Mouse (Mus musculus) v-Abl transformed pro-B cells (cell line): ENCODE measurements around the gene Phactr2.

Experiments used
- in situ Hi-C, 2 experiments: fragments of 400-800 bp; cut with MboI; formaldehyde crosslinking; loops; one replicate each; pipeline ENCODE4 v1.15.1; 2025; ENCODE audit not compliant: unreplicated experiment in 2 of 2

Phactr2 gene

DNA sequence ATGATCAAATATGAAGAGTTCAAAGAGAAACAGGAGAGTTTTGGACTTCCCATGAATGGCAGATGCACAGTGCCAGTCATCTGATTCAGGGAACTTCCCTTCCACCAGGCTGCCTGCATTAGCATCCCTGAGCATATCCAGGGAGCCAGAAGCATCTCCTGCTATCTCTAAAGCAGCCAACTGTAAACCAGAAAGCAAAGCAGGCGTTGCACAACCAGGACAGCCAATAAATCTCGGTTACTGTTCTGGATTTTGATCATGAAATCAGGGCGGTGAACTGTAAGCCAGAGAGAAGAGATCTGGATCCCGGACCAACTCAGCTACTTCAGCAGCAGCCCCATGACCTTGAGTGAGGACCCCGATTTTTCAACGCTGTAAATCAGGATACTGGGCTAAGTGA lies 173.6 kb downstream of the Phactr2 start:
- in situ Hi-C loops: no loop called here

DNA sequence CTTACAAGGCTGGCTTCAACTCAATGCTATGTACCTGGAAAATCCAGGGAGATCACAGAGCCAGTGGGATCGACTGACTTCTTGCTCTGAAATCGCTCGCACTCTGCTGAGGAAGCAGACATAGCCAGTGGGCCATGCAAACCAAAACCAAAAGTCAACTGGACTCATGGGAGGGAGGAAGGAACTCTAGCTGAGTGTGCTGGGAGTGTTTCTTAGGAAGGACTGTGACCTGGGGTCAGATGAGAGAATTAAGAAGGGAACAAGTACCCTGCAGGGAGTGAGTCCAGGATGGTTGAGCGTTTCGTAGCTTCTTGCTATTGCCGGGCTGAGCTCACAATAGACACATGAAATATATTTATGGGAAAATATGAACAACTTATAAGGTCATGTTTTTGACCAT lies 174.0 kb downstream of the Phactr2 start:
- in situ Hi-C loops: no loop called here

DNA sequence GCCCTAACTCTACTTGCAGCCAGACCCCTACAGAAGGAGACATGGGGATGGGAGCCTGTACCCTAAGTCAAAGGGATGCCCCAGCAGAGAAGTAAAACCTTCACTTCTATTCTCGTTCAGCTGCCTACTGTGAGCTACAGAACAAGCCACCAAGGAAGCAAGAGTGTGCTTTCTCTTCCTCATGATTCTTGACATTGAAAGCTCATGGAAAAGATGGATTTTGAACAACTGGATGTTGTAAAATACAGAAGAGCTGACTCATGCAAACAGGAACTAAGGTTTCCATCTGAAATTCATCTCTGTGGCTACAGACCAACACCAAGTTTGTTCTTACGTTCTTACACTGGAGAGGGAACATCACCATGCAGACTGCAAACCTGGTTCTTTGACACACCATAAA lies 179.3 kb downstream of the Phactr2 start:
- in situ Hi-C loops: no loop called here

GRCm38 (mm10) chr10:13292026-13292425 lies 182.2 kb downstream of the Phactr2 start:
- in situ Hi-C loops: no loop called here

DNA sequence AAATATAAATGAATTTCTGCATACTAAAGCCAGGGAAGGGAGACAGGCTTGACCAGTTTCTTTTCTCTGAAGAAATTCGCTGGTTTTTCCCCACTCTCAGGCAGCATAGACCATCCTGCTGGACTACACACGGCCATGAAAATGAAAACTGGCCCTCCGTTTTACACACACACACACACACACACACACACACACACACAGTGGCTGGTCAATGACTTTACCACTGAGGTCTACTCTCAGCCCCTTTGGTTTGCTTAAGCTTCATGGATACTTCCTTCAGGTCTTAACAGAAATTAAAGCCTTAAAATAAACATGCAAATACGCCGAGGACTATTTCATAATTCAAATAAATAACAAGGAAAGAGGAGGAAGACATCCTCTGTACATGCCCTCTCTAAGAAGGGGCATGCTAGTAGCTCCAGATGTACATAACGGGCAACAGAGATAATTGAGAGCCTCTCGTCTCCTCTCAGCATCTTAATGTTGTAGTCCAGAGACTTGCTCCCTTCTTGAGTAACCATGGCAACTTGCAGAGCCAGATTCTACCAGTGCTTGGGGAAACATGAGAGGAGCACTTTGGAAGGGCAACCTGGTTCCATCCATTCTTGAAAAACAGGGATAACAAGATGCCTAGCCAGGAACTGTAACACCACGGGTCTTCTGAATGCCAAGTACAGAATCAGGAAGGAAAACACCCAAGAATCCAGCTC lies 184.8 kb downstream of the Phactr2 start:
- in situ Hi-C loops: no loop called here

- in situ Hi-C loops: no loop called here
Observed at GRCm38 (mm10) chr10:13288296-13288695, 185.9 kb downstream of the Phactr2 start.

GRCm38 (mm10) chr10:13283441-13283840 lies 190.8 kb downstream of the Phactr2 start:
- in situ Hi-C loops: no loop called here

DNA sequence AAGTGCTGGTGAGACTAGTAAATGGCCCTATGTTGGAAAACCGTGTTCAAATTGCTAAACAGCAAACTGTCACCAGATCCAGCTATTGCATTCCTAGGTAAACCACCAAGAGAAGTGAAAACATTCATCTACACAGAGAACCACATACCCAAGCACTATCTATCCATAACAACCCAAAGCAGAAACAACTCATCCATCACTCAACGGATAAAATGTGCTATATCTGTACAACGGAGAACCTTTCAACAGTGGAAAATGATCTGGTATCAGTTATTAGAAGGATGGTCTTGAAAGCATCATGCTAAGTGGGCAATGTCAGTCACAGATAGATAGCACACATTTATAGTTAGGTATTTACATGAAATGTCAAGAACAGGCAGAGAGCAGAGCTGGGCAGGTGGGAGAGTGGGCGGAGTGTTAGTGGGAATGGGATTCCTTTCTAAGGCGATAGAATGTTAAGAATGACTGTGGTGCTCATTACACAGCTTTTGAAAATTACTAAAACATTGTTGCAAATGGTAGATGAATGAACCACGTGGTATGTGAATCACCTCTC lies 193.8 kb downstream of the Phactr2 start:
- in situ Hi-C loops: no loop called here

DNA sequence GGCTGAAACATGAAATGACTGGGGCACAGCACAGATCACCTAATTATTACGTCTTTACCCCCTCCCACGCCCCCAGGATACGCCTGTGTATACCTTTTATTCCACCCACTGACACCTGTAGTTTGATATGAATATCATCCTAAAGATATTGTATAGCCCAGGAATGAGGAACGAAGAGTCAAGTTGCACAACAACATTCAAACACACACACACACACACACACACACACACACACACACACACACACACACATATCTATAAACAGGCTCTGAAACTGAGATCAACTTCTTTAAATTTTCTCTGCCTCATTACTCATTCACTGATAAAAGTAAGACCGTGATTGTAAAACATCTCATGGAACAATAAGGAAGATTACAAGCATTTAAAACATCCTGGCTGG lies 197.9 kb downstream of the Phactr2 start:
- in situ Hi-C loops: no loop called here

- in situ Hi-C loops: no loop called here
Observed at GRCm38 (mm10) chr10:13275152-13275551, 199.1 kb downstream of the Phactr2 start.

DNA sequence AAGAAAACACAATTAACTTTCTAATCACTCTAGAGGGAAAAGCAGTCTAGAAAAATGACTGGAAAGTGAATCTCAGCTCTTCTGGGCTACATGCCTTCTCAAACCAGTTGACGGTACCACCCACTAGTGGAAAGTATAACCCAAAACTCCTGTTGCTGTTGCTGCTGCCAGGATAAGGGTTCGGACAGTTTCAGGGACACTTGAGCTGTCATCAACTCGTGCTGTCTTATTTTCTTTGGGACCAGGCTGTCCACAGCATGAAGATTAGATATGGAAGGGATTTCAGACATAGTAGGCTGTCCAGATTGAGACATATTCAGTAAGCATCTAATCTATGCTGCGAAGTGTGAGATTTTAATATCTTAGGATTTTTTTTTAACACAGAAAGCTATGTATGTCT lies 199.5 kb downstream of the Phactr2 start:
- in situ Hi-C loops: no loop called here

- in situ Hi-C loops: no loop called here
Observed at GRCm38 (mm10) chr10:13273756-13274155, 200.5 kb downstream of the Phactr2 start.

DNA sequence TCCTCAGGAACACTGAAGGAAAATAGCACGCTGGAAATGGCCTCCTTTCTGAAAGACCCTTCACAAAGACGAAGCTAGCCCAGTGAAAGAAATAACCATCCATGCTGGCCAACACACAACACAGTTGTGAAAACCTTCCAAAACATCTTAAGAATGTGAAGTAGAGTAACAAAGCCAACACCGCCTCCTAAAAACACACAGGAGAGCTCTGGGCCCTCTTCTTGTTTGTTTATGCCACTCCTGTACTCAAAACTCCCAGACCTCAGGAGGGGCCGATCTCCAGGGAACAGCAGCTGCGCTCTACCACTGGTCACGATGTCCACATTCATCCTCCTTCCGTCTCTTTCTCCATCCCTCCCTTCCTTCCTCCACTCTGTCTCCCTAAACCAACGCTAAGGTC lies 202.5 kb downstream of the Phactr2 start:
- in situ Hi-C loops: no loop called here

- in situ Hi-C loops: no loop called here
Observed at GRCm38 (mm10) chr10:13271099-13271498, 203.1 kb downstream of the Phactr2 start.

GRCm38 (mm10) chr10:13270270-13270669 lies 203.9 kb downstream of the Phactr2 start:
- in situ Hi-C loops: no loop called here

- in situ Hi-C loops: no loop called here
Observed at GRCm38 (mm10) chr10:13259251-13259650, 215.0 kb downstream of the Phactr2 start.

- in situ Hi-C loops: no loop called here
Observed at GRCm38 (mm10) chr10:13256196-13256595, 218.0 kb downstream of the Phactr2 start.

DNA sequence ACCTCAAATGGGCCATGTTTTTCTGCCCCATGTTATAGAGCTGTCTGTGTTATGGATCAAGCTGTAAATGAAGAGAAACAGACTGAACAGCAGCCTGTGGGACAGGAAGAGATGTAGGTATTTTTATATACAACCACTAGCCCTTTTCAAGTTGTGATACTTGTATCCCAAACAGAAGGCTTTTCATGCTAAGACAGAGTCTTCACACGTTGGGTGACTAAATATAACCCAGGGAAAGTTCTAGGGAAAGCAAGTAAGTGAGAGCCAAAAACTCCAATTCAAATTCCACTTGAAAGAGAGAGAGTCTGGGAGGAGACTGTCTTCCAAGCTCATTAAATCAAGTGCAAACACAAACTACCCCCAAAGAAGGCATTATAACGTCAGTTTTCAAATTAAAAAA lies 223.9 kb downstream of the Phactr2 start:
- in situ Hi-C loops: no loop called here

DNA sequence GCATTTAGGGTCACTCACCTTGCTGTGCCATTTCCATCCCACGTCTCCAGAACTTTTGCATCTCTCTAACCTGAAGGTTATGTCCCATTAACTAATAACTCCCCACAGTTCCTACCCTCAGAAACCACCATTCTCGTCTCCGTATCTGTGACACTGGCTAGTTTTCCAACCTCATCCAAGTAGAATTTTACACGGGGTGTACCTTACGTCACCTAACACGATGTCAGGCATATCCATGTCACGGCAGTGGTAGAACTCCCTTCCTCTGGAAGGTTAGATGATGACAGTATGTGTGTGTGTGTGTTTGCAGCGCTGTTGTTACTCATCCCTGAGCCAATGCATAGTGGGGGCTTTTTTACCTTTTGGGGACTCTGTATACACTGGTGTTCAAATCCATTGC lies 225.1 kb downstream of the Phactr2 start:
- in situ Hi-C loops: no loop called here

DNA sequence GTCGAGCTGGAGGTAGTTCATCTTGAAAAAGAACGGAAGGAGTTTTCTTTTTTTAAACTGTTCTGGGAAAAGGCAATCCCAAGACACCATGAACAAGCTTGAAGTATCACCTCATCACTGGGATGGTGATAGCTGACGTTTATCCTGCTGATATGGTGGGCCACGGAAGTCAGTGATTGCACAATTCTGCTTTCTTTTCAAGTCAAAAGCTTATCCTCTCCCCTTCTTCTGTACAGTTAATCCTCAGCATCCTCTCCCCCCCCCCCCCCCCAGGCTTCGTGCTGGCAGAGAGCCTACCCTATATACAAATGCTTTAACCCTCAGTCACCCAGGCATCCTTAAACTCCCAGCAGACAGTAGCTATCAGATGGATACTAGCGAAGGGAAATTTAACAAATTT lies 228.5 kb downstream of the Phactr2 start:
- in situ Hi-C loops: no loop called here

DNA sequence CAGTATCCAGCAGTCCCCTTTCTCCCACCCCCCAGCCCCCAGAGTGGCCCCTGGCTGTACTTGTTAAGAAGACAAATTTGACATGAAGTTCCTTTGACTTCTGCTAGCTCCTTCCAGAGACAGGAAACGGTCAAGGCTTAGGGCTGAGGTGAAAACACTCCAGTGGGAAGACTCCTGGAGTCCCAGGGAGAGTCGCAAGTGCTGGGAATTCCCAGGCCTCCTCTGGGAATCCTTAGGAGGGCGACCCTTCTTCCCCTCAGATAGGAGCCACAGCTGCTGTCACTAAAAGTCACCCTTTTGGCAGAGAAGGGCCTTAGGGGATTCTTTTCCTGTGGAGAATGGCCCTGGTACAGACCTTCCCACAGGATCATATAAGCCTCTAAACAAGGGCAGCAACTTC lies 230.0 kb downstream of the Phactr2 start:
- in situ Hi-C loops: no loop called here

- in situ Hi-C loops: no loop called here
Observed at GRCm38 (mm10) chr10:13240431-13240830, 233.8 kb downstream of the Phactr2 start.

- in situ Hi-C loops: no loop called here
Observed at GRCm38 (mm10) chr10:13238188-13238587, 236.0 kb downstream of the Phactr2 start.
